Mouse (Mus musculus) hindbrain, embryonic 14.5 days (tissue): ENCODE measurements around the gene Skp1a. TPM values are rescaled to one million over a fixed set of nuclear protein-coding genes. Genes with fewer than 3 reads are reported as not detected.
A peak's percentile ranks its signal among the peaks of the same experiment; 100 is the strongest.

Experiments
- ATAC-seq: fragments of 200-750 bp; cut with Nextera tagmentation; 2 replicates; pipeline ENCODE4 v1.8.0; 2017; ENCODE audit warnings: moderate number of reproducible peaks, mild to moderate bottlenecking, moderate TSS enrichment, moderate library complexity; ENCODE audit not compliant: low FRiP score
- DNase-seq: peaks from one replicate; pipeline ENCODE4 v3.0.0-alpha.2; 2015; ENCODE audit warnings: low spot score
- H3K27ac ChIP-seq: fragments of 300-500 bp; sonication (generic); 2 replicates; pipeline ENCODE4 v1.5.1; 2014; ENCODE audit warnings: mild to moderate bottlenecking, moderate library complexity
- H3K27me3 ChIP-seq: fragments of 300-500 bp; sonication (generic); 2 replicates; pipeline ENCODE4 v1.6.1; 2014; ENCODE audit warnings: mild to moderate bottlenecking, low read length, mixed read lengths; ENCODE audit not compliant: control insufficient read depth, insufficient read depth
- H3K36me3 ChIP-seq: fragments of 300-500 bp; sonication (generic); replicated peaks from 2 replicates; pipeline ENCODE4 v1.6.1; 2014; ENCODE audit not compliant: control insufficient read depth, insufficient read depth
- H3K4me1 ChIP-seq: fragments of 300-500 bp; sonication (generic); replicated peaks from 2 replicates; pipeline ENCODE4 v1.6.1; 2014; ENCODE audit warnings: antibody characterized with exemption, low read length, mixed read lengths; ENCODE audit not compliant: control insufficient read depth, insufficient read depth
- H3K4me2 ChIP-seq: fragments of 300-500 bp; sonication (generic); replicated peaks from 2 replicates; pipeline ENCODE4 v1.6.1; 2014; ENCODE audit warnings: mild to moderate bottlenecking, moderate library complexity
- H3K4me3 ChIP-seq: fragments of 300-500 bp; sonication (generic); replicated peaks from 2 replicates; pipeline ENCODE4 v1.5.1; 2014; ENCODE audit warnings: mild to moderate bottlenecking, low read length
- H3K9ac ChIP-seq: fragments of 300-500 bp; sonication (generic); 2 replicates; pipeline ENCODE4 v1.6.1; 2014
- H3K9me3 ChIP-seq: fragments of 300-500 bp; sonication (generic); 2 replicates; pipeline ENCODE4 v1.6.1; 2016; ENCODE audit warnings: low read length; ENCODE audit not compliant: control insufficient read depth
- WGBS: fragments of 180-500 bp; shearing (Covaris S2); extraction: QIAGEN DNeasy Blood & Tissue Kit; methylation state at CpG from one replicate; pipeline ENCODE4 v1.1.7; 2014; 5-methylcytosine and 5-hydroxymethylcytosine counted together
- polyA plus RNA-seq: library from polyadenylated mRNA; unstranded; fragments of >200 nt; fragmentation: Nextera tagmentation; extraction: Ambion mirVana; gene quantifications from 2 replicates; pipeline ENCODE4 v1.2.1, GENCODE M21; 2014

Gene Skp1a
- polyA plus RNA-seq, 1 experiment from 2014 or later = 1,059 TPM

GRCm38 (mm10) chr11:52227466-52228226 lies 4.1 kb upstream of the Skp1a start:
- Histone ChIP-seq H3K4me2 (no peak overlapping the region), H3K4me3 (no peak overlapping the region), H3K9ac (no peak overlapping the region), H3K9me3 (no peaks in the 10 kb centered on the region), H3K27ac (no peak overlapping the region), H3K27me3 (no peaks in the 10 kb centered on the region), H3K4me1 (peaks cover 8% of the 10 kb centered on the region), H3K36me3 (no peaks in the 10 kb centered on the region)
- 83% methylated on average over 13 of the region's 13 CpGs for WGBS
- DNase-seq (no peak), ATAC-seq (no peak)

GRCm38 (mm10) chr11:52228722-52229448 lies 2.9 kb upstream of the Skp1a start:
- no peak overlapping the region for H3K9ac ChIP-seq
- WGBS = 78% methylated on average over 7 of the region's 7 CpGs
- ATAC-seq (no peak), DNase-seq (no peak)
- no peaks in the 10 kb centered on the region for H3K27me3 ChIP-seq
- H3K4me2 ChIP-seq = no peak overlapping the region
- H3K4me3 ChIP-seq = no peak overlapping the region
- no peaks in the 10 kb centered on the region for H3K36me3 ChIP-seq
- H3K9me3 ChIP-seq = no peaks in the 10 kb centered on the region
- H3K27ac ChIP-seq = no peak overlapping the region
- H3K4me1 ChIP-seq = peaks cover 20% of the 10 kb centered on the region

DNA sequence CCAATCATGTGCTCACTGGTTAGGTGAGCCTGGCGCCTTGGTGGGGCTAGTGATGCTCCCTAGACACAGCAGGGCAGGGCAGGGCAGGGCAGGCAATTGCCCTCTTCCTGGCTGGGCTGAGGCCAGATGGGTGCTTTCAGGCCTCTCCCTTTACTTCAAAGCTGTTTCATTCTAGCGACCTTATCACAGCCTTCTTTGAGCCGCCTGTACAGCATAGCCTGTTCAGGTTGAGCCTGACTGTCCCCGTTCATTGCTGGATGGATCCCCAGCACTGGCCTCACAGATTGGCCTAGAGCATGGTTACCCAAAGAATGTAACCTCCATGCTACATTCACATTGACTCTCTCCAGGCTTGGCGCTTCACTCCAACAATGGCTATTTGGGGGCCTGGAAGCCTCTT lies 1.1 kb upstream of the Skp1a start:
- 65% methylated on average over 5 of the region's 5 CpGs for WGBS
- H3K4me3 ChIP-seq = peak overlapping the region; percentile 73; the same call in 1 of the 2 replicates
- no peaks in the 10 kb centered on the region for H3K36me3 ChIP-seq
- no peaks in the 10 kb centered on the region for H3K9me3 ChIP-seq
- no peak overlapping the region for H3K27ac ChIP-seq
- peak overlapping the region; percentile 93; the same call in 1 of the 2 replicates for H3K9ac ChIP-seq
- H3K4me1 ChIP-seq = peaks cover 28% of the 10 kb centered on the region
- H3K27me3 ChIP-seq = no peaks in the 10 kb centered on the region
- ATAC-seq (no peak), DNase-seq (peak; percentile 22)
- peak overlapping the region; percentile 94 for H3K4me2 ChIP-seq

DNA sequence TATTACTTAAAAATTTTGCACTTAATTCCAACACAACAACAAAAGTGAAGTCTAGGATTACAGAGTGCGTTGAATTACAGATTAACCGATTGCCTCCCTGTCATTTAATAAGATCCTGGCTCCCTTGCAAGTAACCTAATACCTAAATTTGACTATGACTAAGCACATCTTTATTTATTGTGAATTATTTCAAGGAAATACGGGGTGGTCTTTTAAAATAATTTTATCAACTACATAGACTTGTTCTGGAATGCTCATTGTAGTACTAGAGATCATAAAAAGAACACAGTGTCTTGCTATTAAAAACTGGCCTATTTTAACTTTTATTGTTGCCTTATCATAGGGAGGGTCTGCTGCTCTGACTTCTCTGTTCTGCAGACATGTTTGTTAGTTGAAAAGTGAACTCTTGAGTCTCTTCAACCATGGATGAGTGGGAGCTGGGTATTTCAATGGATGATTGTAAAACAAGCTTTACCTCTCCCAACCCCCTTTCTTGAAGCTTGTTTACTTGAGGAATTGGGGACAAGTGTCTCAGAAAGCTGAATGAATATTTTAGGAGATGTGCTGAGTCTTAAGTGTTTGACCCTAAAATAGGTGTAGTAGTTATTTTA lies 1.4 kb downstream of the Skp1a start:
- Histone ChIP-seq H3K4me2 (peak overlapping the region; percentile 94), H3K27ac (no peak overlapping the region), H3K9me3 (no peaks in the 10 kb centered on the region), H3K36me3 (peaks cover 14% of the 10 kb centered on the region), H3K4me3 (peak overlapping the region; percentile 73), H3K27me3 (no peaks in the 10 kb centered on the region), H3K9ac (peak overlapping the region; percentile 93), H3K4me1 (peaks cover 28% of the 10 kb centered on the region)
- DNase-seq = no peak
- no peak for ATAC-seq
- 46% methylated on average over 3 of the region's 3 CpGs for WGBS

- Histone ChIP-seq H3K4me2 (peak overlapping the region; percentile 94), H3K36me3 (peaks cover 22% of the 10 kb centered on the region), H3K4me1 (peaks cover 28% of the 10 kb centered on the region), H3K27ac (no peak overlapping the region), H3K4me3 (no peak overlapping the region; the same call in 1 of the 2 replicates), H3K9ac (no peak overlapping the region), H3K27me3 (no peaks in the 10 kb centered on the region), H3K9me3 (no peaks in the 10 kb centered on the region)
- WGBS = 98% methylated on average over 1 of the region's 1 CpGs
- no peak for ATAC-seq
- no peak for DNase-seq
These were observed 2.1 kb downstream of the Skp1a start for GRCm38 (mm10) chr11:52233906-52234305.

- DNase-seq = no peak
- Histone ChIP-seq H3K4me3 (no peak overlapping the region), H3K9me3 (no peaks in the 10 kb centered on the region), H3K36me3 (peaks cover 28% of the 10 kb centered on the region), H3K4me1 (peaks cover 28% of the 10 kb centered on the region), H3K9ac (no peak overlapping the region), H3K27ac (no peak overlapping the region), H3K4me2 (no peak overlapping the region), H3K27me3 (no peaks in the 10 kb centered on the region)
- no peak for ATAC-seq
These were observed 2.7 kb downstream of the Skp1a start for GRCm38 (mm10) chr11:52234509-52234908.

- Histone ChIP-seq H3K27ac (no peak overlapping the region), H3K9ac (no peak overlapping the region), H3K4me1 (no peaks in the 10 kb centered on the region), H3K4me2 (no peak overlapping the region), H3K36me3 (peaks cover 66% of the 10 kb centered on the region), H3K27me3 (no peaks in the 10 kb centered on the region), H3K9me3 (no peaks in the 10 kb centered on the region), H3K4me3 (no peak overlapping the region)
- no peak for ATAC-seq
- DNase-seq = no peak
- WGBS = 93% methylated on average over 4 of the region's 4 CpGs
These were observed 9.2 kb downstream of the Skp1a start for GRCm38 (mm10) chr11:52240898-52241542.

- peaks cover 50% of the 10 kb centered on the region for H3K36me3 ChIP-seq
- no peak overlapping the region for H3K4me2 ChIP-seq
- H3K27ac ChIP-seq = no peak overlapping the region
- DNase-seq (no peak), ATAC-seq (no peak)
- H3K27me3 ChIP-seq = no peaks in the 10 kb centered on the region
- no peaks in the 10 kb centered on the region for H3K9me3 ChIP-seq
- H3K9ac ChIP-seq = no peak overlapping the region
- no peaks in the 10 kb centered on the region for H3K4me1 ChIP-seq
- H3K4me3 ChIP-seq = no peak overlapping the region
- 96% methylated on average over 2 of the region's 2 CpGs for WGBS
These were observed 17.7 kb downstream of the Skp1a start for GRCm38 (mm10) chr11:52249452-52249851.

- H3K9ac ChIP-seq = no peak overlapping the region
- H3K4me1 ChIP-seq = no peaks in the 10 kb centered on the region
- no peaks in the 10 kb centered on the region for H3K9me3 ChIP-seq
- H3K36me3 ChIP-seq = peaks cover 28% of the 10 kb centered on the region
- no peak overlapping the region for H3K4me2 ChIP-seq
- 82% methylated on average over 5 of the region's 5 CpGs for WGBS
- no peak overlapping the region for H3K4me3 ChIP-seq
- H3K27ac ChIP-seq = no peak overlapping the region
- ATAC-seq (no peak), DNase-seq (no peak)
- no peaks in the 10 kb centered on the region for H3K27me3 ChIP-seq
These were observed 20.0 kb downstream of the Skp1a start for GRCm38 (mm10) chr11:52251770-52252169.
